Mouse (Mus musculus): ENCODE measurements around the gene Hoxb4.
A peak's percentile ranks its signal among the peaks of the same experiment; 100 is the strongest.

Gene Hoxb4

DNA sequence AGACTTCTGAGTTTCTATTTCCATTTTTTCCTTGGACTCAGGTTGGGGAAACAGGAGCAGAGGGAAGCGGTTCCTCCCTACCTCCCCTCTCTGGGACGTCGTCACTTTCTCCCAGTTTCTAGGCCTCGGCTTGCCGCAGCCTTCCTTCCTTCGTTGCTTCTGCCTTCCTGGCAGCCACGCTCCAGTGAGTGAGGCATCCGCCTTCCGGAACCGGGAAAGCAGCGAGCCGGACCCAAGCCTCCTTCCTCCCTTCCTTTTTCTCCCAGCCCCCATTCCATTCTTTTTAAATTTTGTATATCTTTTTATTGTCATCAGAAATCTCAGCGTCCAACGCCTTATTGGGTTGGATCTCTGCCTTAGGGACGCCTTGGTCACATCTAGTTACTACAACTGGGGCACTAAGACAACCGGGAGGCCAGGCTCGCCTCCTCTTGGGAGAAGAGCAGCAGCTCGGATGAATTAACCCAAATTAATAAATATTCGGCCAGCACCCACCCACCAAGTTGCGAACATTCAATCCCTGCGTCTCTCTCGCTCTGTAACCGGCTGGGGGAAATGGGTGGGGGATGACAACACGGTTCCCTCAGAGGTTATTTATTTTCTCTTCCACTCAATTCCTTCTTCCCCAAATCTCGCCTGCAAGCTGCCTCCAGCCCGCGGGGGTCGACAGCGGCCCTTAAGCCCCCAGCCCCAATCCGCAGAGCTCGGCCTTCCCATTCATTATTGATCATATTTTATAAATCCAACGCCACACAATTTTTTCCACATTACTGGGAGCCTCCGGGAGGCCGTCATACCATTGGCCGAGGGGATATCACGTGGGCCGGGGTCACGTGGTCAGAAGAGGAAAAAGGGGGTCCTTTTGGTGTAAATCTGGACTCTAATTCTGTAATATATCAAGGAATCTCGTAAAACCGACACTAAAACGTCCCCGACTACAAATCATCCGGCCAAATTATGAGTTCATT is 32.0 kb upstream of the Hoxb4 start, which contains the start of gene Hoxb7:
Hoxb7 (plus strand) TSS at position 853 of the 968 bp plus-strand sequence.
- DNase-seq, result no peak

- no peak for DNase-seq
Observed at GRCm38 (mm10) chr11:96286739-96287385, 31.2 kb upstream of the Hoxb4 start.

DNA sequence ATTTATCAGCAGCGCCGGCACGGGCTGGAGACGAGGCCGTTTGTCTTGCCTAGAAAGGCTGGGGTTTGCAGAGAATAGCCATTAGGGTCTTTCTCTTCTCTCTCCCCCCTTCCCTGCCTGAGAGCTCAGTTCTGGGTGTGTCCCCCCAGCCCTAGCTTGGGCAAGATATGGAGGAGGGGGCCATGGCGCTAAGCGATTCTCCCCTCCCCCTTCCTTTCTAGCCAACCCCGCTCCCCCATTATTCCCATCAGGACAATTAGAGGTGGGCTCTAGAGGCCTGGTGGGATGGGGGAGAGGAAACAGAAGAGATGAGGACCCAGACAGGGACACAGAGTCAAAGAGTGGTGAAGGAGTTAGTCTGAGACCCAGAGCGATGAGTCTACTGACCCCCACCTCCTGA is 30.7 kb upstream of the Hoxb4 start:
- no peak for DNase-seq

- no peak for DNase-seq
Observed at GRCm38 (mm10) chr11:96288455-96289221, 29.4 kb upstream of the Hoxb4 start.

GRCm38 (mm10) chr11:96289293-96289692 is 28.8 kb upstream of the Hoxb4 start:
- no peak for DNase-seq

- DNase-seq, result no peak
Observed at GRCm38 (mm10) chr11:96289837-96290236, 28.2 kb upstream of the Hoxb4 start.

GRCm38 (mm10) chr11:96290705-96291355 is 27.2 kb upstream of the Hoxb4 start:
- no peak for DNase-seq

GRCm38 (mm10) chr11:96291681-96292564 is 26.1 kb upstream of the Hoxb4 start, which contains the start of gene Hoxb6:
Gene Hoxb6, plus strand, starts transcription at chr11:96292476.
- DNase-seq, result no peak

DNA sequence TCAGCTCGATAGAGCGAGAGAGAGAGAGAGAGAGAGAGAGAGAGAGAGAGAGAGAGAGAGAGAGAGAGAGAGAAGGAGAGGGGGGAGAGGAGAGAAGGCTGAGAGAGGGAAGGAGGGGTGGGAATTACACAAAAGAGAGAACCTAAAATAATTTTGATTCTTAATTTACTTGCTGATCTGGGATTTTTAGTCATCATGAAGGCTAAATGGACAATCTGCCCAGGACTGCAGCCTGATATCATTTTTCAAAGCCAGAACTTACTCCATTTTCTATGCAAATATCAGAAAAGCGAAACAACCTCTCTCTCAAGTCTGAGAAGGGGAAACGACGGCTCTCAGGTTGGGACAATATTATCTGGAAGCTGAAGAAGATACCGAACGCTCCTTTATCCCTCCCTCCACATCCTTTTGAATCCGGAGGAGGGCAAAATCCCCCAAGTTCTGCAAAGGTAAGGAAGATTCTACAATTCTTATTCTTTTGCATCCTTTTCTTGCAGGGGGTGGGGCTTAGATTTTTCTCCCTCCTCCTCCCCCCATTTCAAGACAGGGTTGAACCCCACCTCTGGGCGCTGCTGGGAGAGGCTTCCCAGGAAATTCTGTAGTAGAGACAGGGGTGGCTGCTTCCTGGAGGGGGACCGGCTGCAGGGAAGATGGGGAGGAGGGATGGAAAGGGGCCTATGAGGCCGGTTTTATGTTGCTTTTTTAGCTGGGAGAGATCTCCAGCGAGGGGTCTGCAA is 25.3 kb upstream of the Hoxb4 start:
- no peak for DNase-seq

DNA sequence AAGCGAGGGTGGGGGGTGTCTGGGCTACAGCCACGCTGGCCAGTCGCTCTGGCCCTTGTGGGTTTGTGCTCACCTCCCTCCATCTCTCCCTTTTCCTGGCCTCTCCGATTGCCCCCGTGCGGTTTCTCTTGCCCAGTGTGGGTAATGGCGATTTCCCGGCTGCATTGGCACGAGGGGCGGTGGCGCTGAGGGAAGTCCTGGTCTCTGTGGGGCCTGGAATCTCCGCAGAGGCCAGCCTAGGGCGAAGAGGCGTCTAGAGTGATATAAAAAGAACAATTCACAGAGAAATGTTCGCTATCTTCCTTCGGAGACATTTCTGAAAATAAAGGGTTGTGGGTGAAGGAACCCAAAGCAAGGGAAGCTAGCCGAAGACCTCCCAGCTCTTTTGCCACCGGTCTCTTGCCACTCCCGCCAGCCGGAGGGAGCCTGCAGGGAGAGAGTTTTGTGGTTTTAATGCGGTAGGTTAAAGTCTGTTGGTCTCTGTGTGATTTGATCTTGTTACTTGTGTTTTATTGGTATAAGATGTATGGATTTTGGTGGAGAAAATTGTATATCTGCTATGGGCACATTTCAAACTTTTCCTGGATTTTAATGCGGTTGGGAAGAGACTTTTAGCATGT is 24.7 kb upstream of the Hoxb4 start:
- no peak for DNase-seq

DNA sequence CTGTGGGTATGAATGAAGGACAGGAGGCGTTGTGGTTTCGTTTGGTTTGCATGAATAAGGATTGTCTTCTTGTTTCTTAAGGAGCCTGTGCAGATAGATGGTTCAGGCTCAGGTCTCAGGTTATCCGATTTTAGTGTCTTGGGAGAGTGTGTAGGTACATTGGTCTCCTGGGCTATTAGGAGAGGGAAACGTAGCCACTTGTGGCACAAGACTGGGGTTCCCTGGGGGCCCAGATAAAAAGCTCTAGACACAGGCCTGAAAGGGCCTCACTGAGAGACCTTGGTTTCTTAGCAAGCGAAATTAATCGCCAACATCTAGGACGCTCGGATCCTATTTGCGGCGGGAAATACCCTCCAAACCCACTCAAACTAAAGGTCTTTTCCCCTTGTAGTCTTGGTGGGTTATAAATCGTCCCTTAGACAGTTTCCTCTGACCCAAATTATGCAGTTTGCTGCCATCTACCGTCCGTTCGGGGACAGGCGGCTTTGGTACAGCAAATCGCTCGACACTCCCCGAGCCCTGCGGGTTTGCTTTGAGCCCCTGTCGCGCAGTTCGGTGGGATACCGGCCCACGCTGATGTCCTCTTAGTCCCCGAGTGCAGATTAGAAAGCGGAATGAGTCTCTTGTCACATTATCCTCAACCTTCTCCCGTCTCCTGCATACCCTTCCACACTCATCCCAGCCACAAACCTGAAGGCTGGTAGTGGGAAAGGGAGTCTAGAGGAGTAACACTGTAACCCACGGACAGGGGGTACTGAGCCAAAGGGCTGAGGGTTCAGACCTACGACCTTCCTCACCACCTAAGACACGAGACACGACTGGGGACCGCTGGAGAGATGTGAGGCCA is 23.6 kb upstream of the Hoxb4 start:
- DNase-seq, result peak; percentile 76

- no peak for DNase-seq
Observed at GRCm38 (mm10) chr11:96295092-96295835, 22.8 kb upstream of the Hoxb4 start.

- no peak for DNase-seq
Observed at GRCm38 (mm10) chr11:96296997-96297396, 21.1 kb upstream of the Hoxb4 start.

DNA sequence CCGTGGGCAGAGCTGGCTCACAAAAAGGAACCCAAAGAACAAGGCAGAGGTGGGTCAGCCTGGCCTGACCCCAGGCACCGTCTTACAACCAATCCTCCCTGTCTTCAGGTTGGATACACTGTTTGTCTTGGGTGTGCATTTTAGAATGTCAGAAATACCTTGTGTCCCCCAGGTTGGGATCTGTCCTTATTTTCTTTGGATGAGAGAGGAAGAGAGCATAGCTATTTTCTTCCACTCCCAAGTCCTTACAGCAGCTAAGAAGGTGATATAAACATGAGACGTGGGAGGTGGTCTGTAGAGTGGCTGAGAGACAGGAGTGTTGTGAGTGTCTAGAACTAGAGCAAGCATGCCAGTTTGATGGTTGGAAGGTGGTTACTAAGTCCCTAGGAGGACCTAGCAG is 20.6 kb upstream of the Hoxb4 start:
- DNase-seq, result no peak

- DNase-seq, result no peak
Observed at GRCm38 (mm10) chr11:96297968-96298635, 20.0 kb upstream of the Hoxb4 start.

DNA sequence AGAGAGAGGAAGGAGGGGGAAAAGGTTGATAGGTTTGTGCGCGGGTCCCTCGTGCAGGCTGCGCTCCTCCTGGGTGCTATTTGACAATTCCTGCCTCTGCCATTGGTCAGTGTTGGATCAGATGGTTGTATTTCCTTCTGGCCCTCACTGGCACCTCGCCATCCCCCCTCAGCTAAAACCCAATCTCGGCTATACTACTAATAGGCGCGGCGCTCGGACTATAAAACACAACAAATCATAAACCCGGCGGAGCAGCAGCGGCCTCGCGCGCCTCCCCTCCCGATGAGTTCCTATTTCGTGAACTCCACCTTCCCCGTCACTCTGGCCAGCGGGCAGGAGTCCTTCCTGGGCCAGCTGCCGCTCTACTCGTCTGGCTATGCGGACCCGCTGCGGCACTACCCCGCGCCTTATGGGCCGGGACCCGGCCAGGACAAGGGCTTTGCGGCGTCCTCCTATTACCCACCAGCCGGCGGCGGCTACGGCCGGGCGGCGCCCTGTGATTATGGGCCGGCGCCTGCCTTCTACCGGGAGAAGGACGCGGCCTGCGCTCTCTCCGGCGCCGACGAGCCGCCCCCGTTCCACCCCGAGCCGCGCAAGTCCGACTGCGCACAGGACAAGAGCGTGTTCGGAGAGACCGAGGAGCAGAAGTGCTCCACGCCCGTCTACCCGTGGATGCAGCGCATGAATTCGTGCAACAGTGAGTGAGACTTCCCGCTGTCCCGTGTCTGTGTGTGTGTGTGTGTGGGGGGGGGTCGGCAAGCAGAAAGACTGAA is 19.0 kb upstream of the Hoxb4 start:
- DNase-seq, result no peak

DNA sequence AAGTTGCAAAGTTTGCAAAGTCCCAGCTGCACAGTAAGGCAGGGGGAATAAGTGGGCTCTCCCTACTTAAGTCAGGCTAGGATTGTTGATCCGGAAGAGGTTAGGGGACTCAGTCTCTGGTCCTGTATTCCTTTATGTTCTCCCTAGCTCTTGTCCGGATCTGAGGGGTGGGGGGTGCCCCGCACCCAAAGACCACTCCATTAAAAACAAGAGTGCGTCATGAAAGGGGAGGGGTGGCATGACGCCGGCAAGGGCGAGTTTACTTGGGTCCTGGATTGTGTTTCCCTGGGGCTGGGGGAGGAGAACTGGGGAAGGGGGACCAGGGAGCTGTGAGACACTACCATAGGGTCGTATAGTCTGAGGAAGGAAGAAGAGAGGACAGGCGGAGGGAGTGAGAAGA is 18.3 kb upstream of the Hoxb4 start:
- no peak for DNase-seq
